Comparison of ENCODE assay signal across 26 mouse cellular contexts in the genomic region with DNA sequence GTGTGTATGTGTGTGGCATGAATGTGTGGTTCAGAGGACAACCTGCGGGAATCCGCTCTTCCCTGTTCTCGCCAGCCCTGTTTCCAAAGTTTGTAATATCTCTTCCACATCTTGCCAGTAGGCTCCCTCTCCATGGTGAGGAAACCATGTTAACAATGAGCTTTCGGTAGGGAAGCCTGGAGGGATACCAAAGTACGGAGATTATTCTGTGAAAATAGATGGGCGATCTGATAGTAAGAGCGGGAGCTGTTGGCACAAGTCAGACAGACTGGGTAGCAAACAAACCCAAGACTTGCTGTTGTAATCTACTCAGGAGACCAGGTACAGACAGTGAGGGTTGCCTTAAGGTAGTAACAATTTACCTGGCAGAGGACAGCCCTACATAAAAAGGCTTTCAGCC. TPM values are rescaled to one million over a fixed set of nuclear protein-coding genes. Genes with fewer than 3 reads are reported as not detected.
DNase-seq lines count a peak whose midpoint lies in the region; ATAC-seq and TF ChIP-seq lines count a peak whose summit lies in the region.
"Had no signal": no experiment of that assay in that cellular context is flagged by ENCODE, and none has a peak within 500 bp of the region (broad histone marks: within the 10 kb centered on the region; RNA-seq: fewer than 3 reads in every experiment).

No protein-coding gene starts in this region.

- no peaks in the 10 kb centered on the region for H3K27me3 ChIP-seq in heart, embryonic 12.5 days (replicated peaks)
- no peaks in the 10 kb centered on the region for H3K27me3 ChIP-seq in kidney, embryonic 15.5 days
- no peaks in the 10 kb centered on the region for H3K27me3 ChIP-seq in kidney, postnatal 0 days (ENCODE audit: insufficient read depth, low read length)
- H3K27me3 ChIP-seq: CH12.LX; embryonic facial prominence, embryonic 12.5 days; forebrain, embryonic 12.5 days; Patski had no signal

- DNase-seq in heart, adult 11 months: peak; percentile 33
- DNase-seq in kidney, adult 18-20 months: no peak
- DNase-seq in kidney, postnatal 0 days (ENCODE audit: low spot score): no peak
- DNase-seq in kidney, adult 11 months: no peak
- DNase-seq in thymus, adult 18-20 months: no peak
- DNase-seq: adrenal gland, adult 8-10 months; adrenal gland, postnatal 14 days; adrenal gland, postnatal 36 days; B cell, adult 2 months; cerebellum, adult 11-12 months; cerebellum, adult 2 months; cerebellum, adult 9-10 months; cerebellum, postnatal 10 days; cerebellum, postnatal 25 days had no signal

- H3K4me2 ChIP-seq in heart, embryonic 12.5 days: no peak overlapping the region
- peak overlapping the region; percentile 64 for H3K4me2 ChIP-seq in kidney, embryonic 15.5 days
- no peak overlapping the region for H3K4me2 ChIP-seq in kidney, postnatal 0 days (ENCODE audit: low read length)
- H3K4me2 ChIP-seq: embryonic facial prominence, embryonic 12.5 days; forebrain, embryonic 12.5 days had no signal

- no peak for ATAC-seq in heart, embryonic 12.5 days (ENCODE audit: insufficient number of reproducible peaks, low FRiP score)
- ATAC-seq in kidney, embryonic 15.5 days (replicated peaks; ENCODE audit: low FRiP score): no peak
- ATAC-seq in kidney, postnatal 0 days (replicated peaks; ENCODE audit: low FRiP score, low read depth): no peak
- ATAC-seq: activated CD4-positive, CD25-positive, alpha-beta regulatory T cell, adult 4 months; CD4-positive, CD25-positive, alpha-beta regulatory T cell, adult 4 months; forebrain, embryonic 14.5 days; Patski had no signal

- H3K9ac ChIP-seq in heart, embryonic 12.5 days: no peak overlapping the region
- H3K9ac ChIP-seq in kidney, embryonic 15.5 days: no peak overlapping the region
- no peak overlapping the region for H3K9ac ChIP-seq in kidney, postnatal 0 days (ENCODE audit: low read depth, low read length)
- H3K9ac ChIP-seq: embryonic facial prominence, embryonic 12.5 days; forebrain, embryonic 12.5 days had no signal

- no peak overlapping the region for H3K27ac ChIP-seq in heart, embryonic 12.5 days (ENCODE audit: poor library complexity, severe bottlenecking)
- H3K27ac ChIP-seq in kidney, embryonic 15.5 days: peak overlapping the region; percentile 86
- peak overlapping the region; percentile 84; the same call in 1 of the 2 replicates for H3K27ac ChIP-seq in kidney, postnatal 0 days
- H3K27ac ChIP-seq: embryonic facial prominence, embryonic 10.5 days; embryonic facial prominence, embryonic 12.5 days; forebrain, embryonic 10.5 days; forebrain, embryonic 12.5 days had no signal

- H3K9me3 ChIP-seq in heart, embryonic 12.5 days (replicated peaks): no peaks in the 10 kb centered on the region
- no peaks in the 10 kb centered on the region for H3K9me3 ChIP-seq in kidney, embryonic 15.5 days (replicated peaks)
- no peaks in the 10 kb centered on the region for H3K9me3 ChIP-seq in kidney, postnatal 0 days (replicated peaks; ENCODE audit: low read length)
- H3K9me3 ChIP-seq: embryonic facial prominence, embryonic 10.5 days; embryonic facial prominence, embryonic 12.5 days; forebrain, embryonic 10.5 days; forebrain, embryonic 12.5 days; G1E had no signal

- no peaks in the 10 kb centered on the region for H3K4me1 ChIP-seq in heart, embryonic 12.5 days (replicated peaks)
- peaks cover 47% of the 10 kb centered on the region for H3K4me1 ChIP-seq in kidney, embryonic 15.5 days
- peaks cover 12% of the 10 kb centered on the region for H3K4me1 ChIP-seq in kidney, postnatal 0 days (replicated peaks; ENCODE audit: insufficient read depth, low read length)

- no peak overlapping the region for H3K4me3 ChIP-seq in heart, embryonic 12.5 days
- H3K4me3 ChIP-seq in kidney, embryonic 15.5 days (replicated peaks): no peak overlapping the region
- H3K4me3 ChIP-seq in kidney, postnatal 0 days (replicated peaks; ENCODE audit: low read depth, low read length): no peak overlapping the region
- H3K4me3 ChIP-seq: embryonic facial prominence, embryonic 10.5 days; embryonic facial prominence, embryonic 12.5 days; forebrain, embryonic 10.5 days; forebrain, embryonic 12.5 days had no signal

- no peaks in the 10 kb centered on the region for H3K36me3 ChIP-seq in heart, embryonic 12.5 days
- H3K36me3 ChIP-seq in kidney, embryonic 15.5 days: no peaks in the 10 kb centered on the region
- no peaks in the 10 kb centered on the region for H3K36me3 ChIP-seq in kidney, postnatal 0 days (ENCODE audit: insufficient read depth, low read length)
- H3K36me3 ChIP-seq: embryonic facial prominence, embryonic 10.5 days; embryonic facial prominence, embryonic 12.5 days; forebrain, embryonic 10.5 days; forebrain, embryonic 12.5 days; G1E had no signal

- 87% methylated on average over 7 of the region's 7 CpGs for whole genome bisulfite sequencing in heart, embryonic 12.5 days
- WGBS in kidney, embryonic 15.5 days: 80% methylated on average over 7 of the region's 7 CpGs
- 81% methylated on average over 7 of the region's 7 CpGs for WGBS in kidney, postnatal 0 days

- no peak for TF ChIP-seq CTCF in kidney, postnatal 0 days (IDR thresholded peaks at IDR 0.05; ENCODE audit: low read depth)

RNA-seq across cellular contexts. Expression of a gene that starts 42.0 kb away (rescaled TPM):
- polyA plus RNA-seq in heart, embryonic 12.5 days (2016; fragmentation: Nextera tagmentation; extraction: Ambion mirVana): 12.4 and 14.0 TPM in 2 replicates
- 29.7 and 31.0 TPM in 2 replicates for polyA plus RNA-seq in kidney, embryonic 15.5 days (2015; fragmentation: Nextera tagmentation; extraction: Ambion mirVana)
- 19.9 and 21.3 TPM in 2 replicates for polyA plus RNA-seq in kidney, postnatal 0 days (2015; fragmentation: Nextera tagmentation; extraction: Ambion mirVana)
- polyA plus RNA-seq: activated CD4-positive, CD25-positive, alpha-beta regulatory T cell, adult 4 months; CD4-positive, CD25-positive, alpha-beta regulatory T cell, adult 4 months had no signal
